Mouse (Mus musculus): ENCODE results near the gene Myt1l. TPM values are rescaled to one million over a fixed set of nuclear protein-coding genes. Genes with fewer than 3 reads are reported as not detected.

Gene Myt1l
- total and polyA plus RNA-seq, 2 experiments from 2014 or later: 0.34 TPM; not detected in 1

DNA sequence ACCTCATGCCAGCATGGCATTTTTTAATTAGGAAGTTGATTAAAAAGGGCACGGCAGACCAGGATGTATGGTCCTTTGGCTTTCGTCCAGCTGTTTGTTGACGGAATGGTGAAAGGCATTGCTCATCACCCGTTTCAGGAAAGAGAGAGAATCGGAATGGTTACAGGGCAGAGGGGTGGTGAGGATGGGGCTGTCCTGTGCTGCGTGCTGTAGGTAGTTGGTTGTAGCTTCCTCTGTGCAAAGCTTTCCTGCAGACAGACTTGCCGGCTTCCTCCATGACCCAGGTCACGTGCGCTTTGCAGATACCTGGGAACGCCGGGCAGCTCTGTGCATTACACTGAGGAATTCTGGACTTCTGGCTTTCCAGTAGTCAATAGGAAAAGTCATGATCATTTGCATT lies 10.3 kb downstream of the Myt1l start:
- H3K4me2 ChIP-seq (ENCODE audit: low read depth, low read length): no peak overlapping the region
- no peaks in the 10 kb centered on the region for H3K4me1 ChIP-seq (ENCODE audit: control insufficient read depth, insufficient read depth)
- WGBS: 50% methylated on average over 11 of the region's 11 CpGs
- TF ChIP-seq CTCF (IDR thresholded peaks at IDR 0.05; ENCODE audit: low read depth) (no peak), EP300 (IDR thresholded peaks at IDR 0.05; ENCODE audit: low read depth) (no peak)
- peaks cover 24% of the 10 kb centered on the region for H3K27me3 ChIP-seq (ENCODE audit: control insufficient read depth, insufficient read depth, low read length)
- no peak for DNase-seq (ENCODE audit: low spot score)
- ATAC-seq (ENCODE audit: insufficient read depth, low read depth): no peak
- no peak overlapping the region for H3K27ac ChIP-seq (ENCODE audit: low read depth)
- H3K4me3 ChIP-seq (ENCODE audit: low read depth, low read length): no peak overlapping the region
- H3K36me3 ChIP-seq (replicated peaks; ENCODE audit: control insufficient read depth, insufficient read depth, low read length): no peaks in the 10 kb centered on the region
- no peaks in the 10 kb centered on the region for H3K9me3 ChIP-seq (replicated peaks; ENCODE audit: control insufficient read depth, low read length)
- no peak overlapping the region for H3K9ac ChIP-seq (replicated peaks; ENCODE audit: low read depth, low read length)

DNA sequence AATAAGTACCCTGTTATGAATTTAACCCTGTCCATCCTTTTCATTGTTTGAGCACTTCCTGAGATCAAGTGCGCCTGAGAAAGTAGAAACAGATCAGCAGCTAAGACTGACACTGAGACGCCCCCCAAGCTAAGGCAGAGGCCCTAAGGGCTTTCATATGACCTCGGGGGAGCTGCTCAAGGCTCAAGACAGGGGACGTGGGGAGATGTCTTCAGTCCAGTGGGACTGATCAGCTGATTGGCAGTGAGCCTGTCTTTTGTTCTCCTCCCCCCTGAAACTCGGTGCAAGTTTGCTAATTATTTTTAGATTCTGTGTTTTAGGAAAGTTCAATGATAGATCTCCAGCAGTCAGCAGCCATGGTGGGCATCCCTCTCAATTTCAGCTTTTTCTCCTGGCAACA lies 10.9 kb downstream of the Myt1l start:
- peaks cover 17% of the 10 kb centered on the region for H3K27me3 ChIP-seq (ENCODE audit: control insufficient read depth, insufficient read depth, low read length)
- WGBS: 33% methylated on average over 5 of the region's 5 CpGs
- no peak overlapping the region for H3K9ac ChIP-seq (replicated peaks; ENCODE audit: low read depth, low read length)
- H3K4me3 ChIP-seq (ENCODE audit: low read depth, low read length): no peak overlapping the region
- no peaks in the 10 kb centered on the region for H3K4me1 ChIP-seq (ENCODE audit: control insufficient read depth, insufficient read depth)
- H3K36me3 ChIP-seq (replicated peaks; ENCODE audit: control insufficient read depth, insufficient read depth, low read length): no peaks in the 10 kb centered on the region
- TF ChIP-seq EP300 (IDR thresholded peaks at IDR 0.05; ENCODE audit: low read depth) (no peak), CTCF (IDR thresholded peaks at IDR 0.05; ENCODE audit: low read depth) (no peak)
- no peak overlapping the region for H3K27ac ChIP-seq (ENCODE audit: low read depth)
- DNase-seq (ENCODE audit: low spot score) (no peak), ATAC-seq (ENCODE audit: insufficient read depth, low read depth) (no peak)
- no peak overlapping the region for H3K4me2 ChIP-seq (ENCODE audit: low read depth, low read length)
- no peaks in the 10 kb centered on the region for H3K9me3 ChIP-seq (replicated peaks; ENCODE audit: control insufficient read depth, low read length)

DNA sequence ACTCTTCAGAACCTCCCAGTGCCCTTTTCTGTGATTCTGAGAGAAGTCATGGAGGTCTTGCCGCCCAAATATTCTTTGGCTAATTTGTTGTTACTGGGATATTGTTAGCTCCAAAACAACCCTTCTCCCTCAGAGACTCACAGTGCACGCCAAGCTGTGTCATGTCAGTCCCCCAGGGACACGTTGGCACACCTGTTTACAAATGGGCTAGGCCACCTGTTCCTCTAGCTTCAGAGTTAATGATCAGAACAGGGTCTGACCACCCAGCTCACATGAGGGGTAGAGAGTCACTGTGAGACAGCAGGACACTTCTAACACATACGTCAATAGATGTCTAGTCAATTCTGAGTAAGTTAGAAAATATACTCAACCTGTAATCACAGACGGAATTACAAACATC lies 12.6 kb downstream of the Myt1l start:
- ATAC-seq (ENCODE audit: insufficient read depth, low read depth): no peak
- WGBS: 69% methylated on average over 5 of the region's 5 CpGs
- TF ChIP-seq EP300 (IDR thresholded peaks at IDR 0.05; ENCODE audit: low read depth) (no peak), CTCF (IDR thresholded peaks at IDR 0.05; ENCODE audit: low read depth) (no peak)
- no peaks in the 10 kb centered on the region for H3K9me3 ChIP-seq (replicated peaks; ENCODE audit: control insufficient read depth, low read length)
- peaks cover 2% of the 10 kb centered on the region; the same call in 1 of the 2 replicates for H3K27me3 ChIP-seq (ENCODE audit: control insufficient read depth, insufficient read depth, low read length)
- no peak overlapping the region for H3K4me3 ChIP-seq (ENCODE audit: low read depth, low read length)
- H3K9ac ChIP-seq (replicated peaks; ENCODE audit: low read depth, low read length): no peak overlapping the region
- no peaks in the 10 kb centered on the region for H3K36me3 ChIP-seq (replicated peaks; ENCODE audit: control insufficient read depth, insufficient read depth, low read length)
- H3K4me1 ChIP-seq (ENCODE audit: control insufficient read depth, insufficient read depth): no peaks in the 10 kb centered on the region
- DNase-seq (ENCODE audit: low spot score): no peak
- H3K4me2 ChIP-seq (ENCODE audit: low read depth, low read length): no peak overlapping the region
- no peak overlapping the region for H3K27ac ChIP-seq (ENCODE audit: low read depth)

DNA sequence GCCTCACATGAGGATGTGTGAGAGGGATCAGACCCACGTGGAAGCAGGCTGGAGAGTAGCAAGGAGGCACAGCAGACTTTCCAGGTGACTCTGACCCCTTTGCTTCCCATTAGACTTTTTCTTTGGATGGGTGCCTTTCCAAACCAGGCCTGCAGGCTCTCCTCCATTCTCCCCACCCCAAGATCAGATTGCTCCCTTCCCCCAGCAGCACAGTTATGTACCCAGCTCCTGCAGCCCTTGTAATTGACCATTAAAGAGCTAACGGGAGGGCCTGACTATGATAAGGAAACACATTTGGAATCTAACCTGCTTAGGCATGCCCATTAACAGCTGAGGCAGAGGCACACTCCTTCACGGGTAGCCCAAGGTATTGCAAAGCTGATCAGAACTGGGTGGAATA lies 17.9 kb downstream of the Myt1l start:
- no peak overlapping the region for H3K4me2 ChIP-seq (ENCODE audit: low read depth, low read length)
- no peaks in the 10 kb centered on the region for H3K36me3 ChIP-seq (replicated peaks; ENCODE audit: control insufficient read depth, insufficient read depth, low read length)
- TF ChIP-seq CTCF (IDR thresholded peaks at IDR 0.05; ENCODE audit: low read depth) (no peak), EP300 (IDR thresholded peaks at IDR 0.05; ENCODE audit: low read depth) (no peak)
- DNase-seq (ENCODE audit: low spot score): no peak
- no peaks in the 10 kb centered on the region for H3K4me1 ChIP-seq (ENCODE audit: control insufficient read depth, insufficient read depth)
- H3K27me3 ChIP-seq (ENCODE audit: control insufficient read depth, insufficient read depth, low read length): no peaks in the 10 kb centered on the region
- no peak for ATAC-seq (ENCODE audit: insufficient read depth, low read depth)
- H3K9ac ChIP-seq (replicated peaks; ENCODE audit: low read depth, low read length): no peak overlapping the region
- 29% methylated on average over 3 of the region's 3 CpGs for WGBS
- H3K9me3 ChIP-seq (replicated peaks; ENCODE audit: control insufficient read depth, low read length): no peaks in the 10 kb centered on the region
- no peak overlapping the region for H3K4me3 ChIP-seq (ENCODE audit: low read depth, low read length)
- H3K27ac ChIP-seq (ENCODE audit: low read depth): no peak overlapping the region

DNA sequence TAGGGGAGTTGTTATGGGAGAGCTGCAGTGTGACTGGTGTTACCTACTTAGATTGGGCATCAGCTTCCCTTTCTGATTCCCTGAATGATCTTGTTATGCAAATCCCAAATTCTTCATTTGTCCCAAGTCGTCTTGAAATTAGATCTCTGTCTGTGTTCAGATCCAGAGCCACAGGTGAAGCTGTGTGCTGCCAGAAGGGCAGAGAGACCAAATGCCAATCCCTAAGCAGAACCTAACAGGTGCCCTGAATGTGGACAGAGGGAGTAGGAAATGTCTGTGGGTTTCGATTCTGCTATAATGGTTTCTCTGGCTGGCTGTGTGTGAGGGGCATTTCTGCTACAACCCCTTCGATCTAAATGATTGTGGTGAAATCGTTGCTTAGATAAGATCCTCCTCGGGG lies 18.9 kb downstream of the Myt1l start:
- 58% methylated on average over 5 of the region's 5 CpGs for WGBS
- Histone ChIP-seq H3K27me3 (ENCODE audit: control insufficient read depth, insufficient read depth, low read length) (no peaks in the 10 kb centered on the region), H3K4me1 (ENCODE audit: control insufficient read depth, insufficient read depth) (no peaks in the 10 kb centered on the region), H3K36me3 (replicated peaks; ENCODE audit: control insufficient read depth, insufficient read depth, low read length) (no peaks in the 10 kb centered on the region), H3K4me3 (ENCODE audit: low read depth, low read length) (no peak overlapping the region), H3K9ac (replicated peaks; ENCODE audit: low read depth, low read length) (no peak overlapping the region), H3K27ac (ENCODE audit: low read depth) (no peak overlapping the region), H3K4me2 (ENCODE audit: low read depth, low read length) (no peak overlapping the region), H3K9me3 (replicated peaks; ENCODE audit: control insufficient read depth, low read length) (no peaks in the 10 kb centered on the region)
- ATAC-seq (ENCODE audit: insufficient read depth, low read depth): no peak
- DNase-seq (ENCODE audit: low spot score): no peak
- no peak for TF ChIP-seq EP300 (IDR thresholded peaks at IDR 0.05; ENCODE audit: low read depth)
- TF ChIP-seq CTCF (IDR thresholded peaks at IDR 0.05; ENCODE audit: low read depth): no peak

DNA sequence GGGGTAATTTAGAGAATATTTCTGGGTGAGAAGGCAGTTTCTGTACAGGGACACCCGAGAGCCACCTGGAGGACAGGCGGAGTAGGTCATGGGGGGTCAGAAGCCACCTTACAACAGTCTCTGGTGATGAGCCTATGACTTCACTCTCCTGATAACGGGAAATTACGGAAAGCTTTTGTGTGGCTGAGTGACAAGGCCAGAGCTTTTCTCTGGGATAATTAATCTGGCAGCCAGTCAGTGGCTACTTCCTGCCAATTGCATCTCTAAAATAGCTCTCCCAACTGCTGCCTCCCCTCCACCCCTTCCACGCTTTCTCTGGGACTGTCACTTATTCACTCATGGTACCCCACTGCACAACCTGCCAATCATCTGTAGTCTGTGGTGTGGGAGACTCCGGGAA lies 19.6 kb downstream of the Myt1l start:
- H3K27me3 ChIP-seq (ENCODE audit: control insufficient read depth, insufficient read depth, low read length): no peaks in the 10 kb centered on the region
- no peaks in the 10 kb centered on the region for H3K9me3 ChIP-seq (replicated peaks; ENCODE audit: control insufficient read depth, low read length)
- ATAC-seq (ENCODE audit: insufficient read depth, low read depth): no peak
- no peak overlapping the region for H3K27ac ChIP-seq (ENCODE audit: low read depth)
- H3K4me2 ChIP-seq (ENCODE audit: low read depth, low read length): no peak overlapping the region
- no peaks in the 10 kb centered on the region for H3K36me3 ChIP-seq (replicated peaks; ENCODE audit: control insufficient read depth, insufficient read depth, low read length)
- H3K9ac ChIP-seq (replicated peaks; ENCODE audit: low read depth, low read length): no peak overlapping the region
- no peak for DNase-seq (ENCODE audit: low spot score)
- TF ChIP-seq EP300 (IDR thresholded peaks at IDR 0.05; ENCODE audit: low read depth) (no peak), CTCF (IDR thresholded peaks at IDR 0.05; ENCODE audit: low read depth) (no peak)
- WGBS: 39% methylated on average over 6 of the region's 6 CpGs
- H3K4me1 ChIP-seq (ENCODE audit: control insufficient read depth, insufficient read depth): no peaks in the 10 kb centered on the region
- no peak overlapping the region for H3K4me3 ChIP-seq (ENCODE audit: low read depth, low read length)

Measured in heart, postnatal 0 days (tissue).